Mouse (Mus musculus) C2C12 (cell line): Measurements from ENCODE around the gene Syt2. TPM values are rescaled to one million over a fixed set of nuclear protein-coding genes. Genes with fewer than 3 reads are reported as not detected.

Experiments used
- H3K27me3 ChIP-seq: one replicate; pipeline ENCODE4 v1.6.1; 2011; ENCODE audit not compliant: control insufficient read depth, insufficient read depth, insufficient read length
- H3K36me3 ChIP-seq: one replicate; pipeline ENCODE4 v1.6.1; 2011; ENCODE audit not compliant: control insufficient read depth, insufficient read depth
- H3K4me3 ChIP-seq: one replicate; pipeline ENCODE4 v1.5.1; 2011; ENCODE audit warnings: mild to moderate bottlenecking, control low read depth; ENCODE audit not compliant: poor library complexity, insufficient read depth, severe bottlenecking
- H3K79me2 ChIP-seq: one replicate; pipeline ENCODE4 v1.6.1; 2011; ENCODE audit not compliant: control insufficient read depth, insufficient read depth
- H3K79me3 ChIP-seq: one replicate; pipeline ENCODE4 v1.6.1; 2011; ENCODE audit warnings: low read depth, control low read depth
- H3ac ChIP-seq: one replicate; pipeline ENCODE3; 2011; ENCODE audit warnings: low read depth; ENCODE audit not compliant: control insufficient read depth, insufficient read length
- CEBPB ChIP-seq: IDR thresholded peaks from one replicate; pipeline ENCODE4 v1.6.1; 2011; ENCODE audit warnings: low read depth, mild to moderate bottlenecking, control low read depth, moderate library complexity
- CTCF ChIP-seq: IDR thresholded peaks from one replicate; pipeline ENCODE4 v1.5.1; 2011; ENCODE audit not compliant: control insufficient read depth, insufficient read depth, insufficient read length
- FOSL1 ChIP-seq: IDR thresholded peaks from one replicate; pipeline ENCODE4 v1.8.0; 2011; ENCODE audit warnings: mild to moderate bottlenecking, low read length; ENCODE audit not compliant: poor library complexity, insufficient read depth, severe bottlenecking
- MAX ChIP-seq: IDR thresholded peaks from one replicate; pipeline ENCODE4 v1.6.1; 2011; ENCODE audit warnings: mild to moderate bottlenecking, control low read depth
- MYOD1 ChIP-seq: IDR thresholded peaks from one replicate; pipeline ENCODE4 v1.6.1; 2011; ENCODE audit warnings: low read depth; ENCODE audit not compliant: control insufficient read depth, insufficient read length
- MYOG ChIP-seq: IDR thresholded peaks from one replicate; pipeline ENCODE4 v1.6.1; 2011; ENCODE audit not compliant: control insufficient read depth, insufficient read length; ENCODE audit errors: extremely low read depth
- USF1 ChIP-seq: IDR thresholded peaks from one replicate; pipeline ENCODE4 v1.6.1; 2011; ENCODE audit warnings: low read depth, mild to moderate bottlenecking, control low read depth, moderate library complexity
- polyA plus RNA-seq: library from polyadenylated mRNA; unstranded; fragments of >200 nt; fragmentation: generic; extraction: Trizol; gene quantifications from one replicate; pipeline ENCODE4 v1.2.1, GENCODE M21; 2012; ENCODE audit warnings: missing spikeins

The Syt2 gene
- polyA plus RNA-seq, 1 experiment = 0.15 TPM

DNA sequence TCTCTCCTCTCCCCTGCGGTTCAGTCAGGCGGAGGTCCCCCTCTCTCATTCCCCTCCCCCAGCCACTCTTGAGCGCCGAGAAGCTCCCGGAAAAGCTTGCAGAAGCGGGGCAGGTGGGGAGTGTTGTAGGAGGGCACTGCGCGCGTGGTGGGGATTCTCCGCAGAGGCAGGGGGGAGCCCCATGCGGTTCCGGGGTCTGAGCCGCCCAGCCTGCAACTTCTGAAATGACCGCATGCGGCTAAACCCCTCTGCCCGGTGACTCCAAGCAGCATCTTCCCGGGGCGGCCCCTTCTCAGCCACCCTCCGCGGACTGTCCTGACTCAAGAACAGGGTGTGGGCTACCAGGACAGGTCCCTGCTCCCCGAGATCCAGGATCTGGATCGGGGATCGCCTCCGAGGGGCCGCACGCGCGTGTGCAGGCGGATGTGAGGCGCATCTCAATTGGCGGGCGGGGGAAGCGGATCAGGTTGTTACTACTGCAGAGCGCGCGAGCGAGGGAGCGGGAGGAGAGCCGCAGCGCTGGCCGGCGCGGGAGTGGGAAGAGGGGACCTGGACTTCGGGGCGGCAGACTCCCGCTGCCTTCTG lies 62.4 kb downstream of the Syt2 start:
- H3K27me3 ChIP-seq = peaks cover 77% of the 10 kb centered on the region
- TF ChIP-seq MYOD1 = no peak
- TF ChIP-seq MAX = no peak
- TF ChIP-seq CTCF = no peak
- no peak for TF ChIP-seq MYOG
- TF ChIP-seq FOSL1 = no peak
- TF ChIP-seq USF1 = no peak
- no peak for TF ChIP-seq CEBPB
- H3K79me2 ChIP-seq = no peaks in the 10 kb centered on the region
- H3K4me3 ChIP-seq = no peak overlapping the region
- H3ac ChIP-seq = no peak overlapping the region
- H3K36me3 ChIP-seq = no peaks in the 10 kb centered on the region
- no peaks in the 10 kb centered on the region for H3K79me3 ChIP-seq

GRCm38 (mm10) chr1:134709411-134710306 lies 63.2 kb downstream of the Syt2 start:
- TF ChIP-seq CTCF (no peak), CEBPB (no peak), USF1 (no peak), MYOD1 (no peak), MAX (no peak), FOSL1 (no peak), MYOG (no peak)
- Histone ChIP-seq H3K27me3 (peaks cover 83% of the 10 kb centered on the region), H3K79me3 (no peaks in the 10 kb centered on the region), H3K36me3 (no peaks in the 10 kb centered on the region), H3K79me2 (no peaks in the 10 kb centered on the region), H3ac (no peak overlapping the region), H3K4me3 (no peak overlapping the region)

DNA sequence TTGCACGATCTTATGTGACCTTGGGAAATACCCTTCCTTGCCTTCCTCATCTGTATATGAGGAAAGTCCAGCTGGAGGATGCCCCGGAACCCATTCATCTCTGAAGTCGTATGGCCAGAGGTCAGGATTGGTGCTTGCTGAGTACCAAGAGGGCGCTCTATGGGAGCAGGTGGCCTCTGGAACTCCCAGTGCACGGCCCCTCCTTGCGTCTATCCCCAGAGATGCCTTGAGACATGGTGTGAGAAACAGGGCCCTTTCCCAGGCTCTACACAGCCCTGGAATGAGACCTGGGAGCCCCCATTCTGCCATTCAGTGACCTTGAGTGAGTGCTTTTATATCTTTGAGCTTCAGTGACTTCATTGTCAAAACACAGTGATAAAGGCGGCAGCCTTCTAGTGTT lies 64.6 kb downstream of the Syt2 start:
- Histone ChIP-seq H3K27me3 (peaks cover 81% of the 10 kb centered on the region), H3ac (no peak overlapping the region), H3K79me3 (no peaks in the 10 kb centered on the region), H3K4me3 (no peak overlapping the region), H3K79me2 (no peaks in the 10 kb centered on the region), H3K36me3 (no peaks in the 10 kb centered on the region)
- TF ChIP-seq MYOG = no peak
- no peak for TF ChIP-seq CTCF

- no peaks in the 10 kb centered on the region for H3K79me3 ChIP-seq
- no peaks in the 10 kb centered on the region for H3K36me3 ChIP-seq
- no peak overlapping the region for H3K4me3 ChIP-seq
- peaks cover 75% of the 10 kb centered on the region for H3K27me3 ChIP-seq
- TF ChIP-seq MYOD1 = no peak
- no peak for TF ChIP-seq USF1
- no peak for TF ChIP-seq FOSL1
- TF ChIP-seq CTCF = no peak
- TF ChIP-seq MAX = no peak
- no peak overlapping the region for H3ac ChIP-seq
- no peaks in the 10 kb centered on the region for H3K79me2 ChIP-seq
These were observed 65.2 kb downstream of the Syt2 start for GRCm38 (mm10) chr1:134711653-134712052.

- peaks cover 67% of the 10 kb centered on the region for H3K27me3 ChIP-seq
These were observed 66.4 kb downstream of the Syt2 start for GRCm38 (mm10) chr1:134712781-134713299.

More at GRCm38 (mm10) chr1:134712781-134713299, 66.4 kb downstream of the Syt2 start:
- Histone ChIP-seq H3K79me3 (no peaks in the 10 kb centered on the region), H3K4me3 (no peak overlapping the region), H3K79me2 (no peaks in the 10 kb centered on the region), H3ac (no peak overlapping the region), H3K36me3 (no peaks in the 10 kb centered on the region)
- TF ChIP-seq MYOG = no peak
- no peak for TF ChIP-seq CEBPB
- no peak for TF ChIP-seq FOSL1
- no peak for TF ChIP-seq MYOD1
- no peak for TF ChIP-seq USF1
- no peak for TF ChIP-seq CTCF
- TF ChIP-seq MAX = no peak
